Mouse (Mus musculus): ENCODE data around the gene Spag4. TPM values are rescaled to one million over a fixed set of nuclear protein-coding genes. Genes with fewer than 3 reads are reported as not detected.
"Not testable (repeated sequence)": the region's sequence is repeated elsewhere in the genome, so short reads cannot be mapped to it uniquely, and the experiment has no call there.

The Spag4 gene
- polyA plus RNA-seq, 1 experiment from 2014 or later = 2.5 TPM

- H3K9ac ChIP-seq = peak within 1 kb of the TSS; percentile 96
- peak within 1 kb of the TSS; percentile 95 for H3K4me3 ChIP-seq (replicated peaks)
- H3K9me3 ChIP-seq = no peaks in the 10 kb centered on the region
- peak; percentile 90 for ATAC-seq (ENCODE audit: insufficient read depth, low FRiP score, low read depth)
- no peaks in the 10 kb centered on the region for H3K27me3 ChIP-seq (replicated peaks)
- no peaks in the 10 kb centered on the region; the same call in 1 of the 2 replicates for H3K36me3 ChIP-seq
- H3K27ac ChIP-seq = peak within 1 kb of the TSS; percentile 92
- peak within 1 kb of the TSS; percentile 72 for H3K4me2 ChIP-seq
- peaks cover 10% of the 10 kb centered on the region; the same call in 1 of the 2 replicates for H3K4me1 ChIP-seq
- under 1% methylated on average over 73 of the region's 74 CpGs for WGBS
Measured at GRCm38 (mm10) chr2:156111358-156112079, 46.5 kb downstream of the Spag4 start, which contains the start of the genes Cpne1 and Rbm12. Gene Cpne1, minus strand, starts transcription at chr2:156111965. Gene Rbm12, minus strand, starts transcription at chr2:156111978.

DNA sequence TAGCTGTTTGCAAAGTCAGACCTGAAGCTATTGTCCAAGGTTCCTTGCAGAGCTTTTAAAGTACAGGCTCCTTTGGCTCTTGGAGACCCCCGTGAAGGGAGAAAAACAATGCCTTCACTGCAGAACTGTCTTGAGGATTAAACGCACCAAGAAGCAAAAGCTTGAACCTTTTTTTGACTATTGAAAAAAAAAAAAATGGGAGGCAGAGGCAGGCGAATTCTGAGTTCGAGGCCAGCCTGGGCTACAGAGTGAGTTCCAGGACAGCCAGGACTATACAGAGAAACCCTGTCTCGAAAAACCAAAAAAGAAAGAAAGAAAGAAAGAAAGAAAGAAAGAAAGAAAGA, 47.1 kb downstream of the Spag4 start:
- H3K4me3 ChIP-seq (replicated peaks) = peak overlapping the region; percentile 95
- not testable (repeated sequence) for H3K4me1 ChIP-seq; H3K9me3 ChIP-seq; ATAC-seq (ENCODE audit: insufficient read depth, low FRiP score, low read depth); H3K36me3 ChIP-seq; H3K9ac ChIP-seq; H3K27me3 ChIP-seq (replicated peaks)
- peak overlapping the region; percentile 92 for H3K27ac ChIP-seq
- 19% methylated on average over 5 of the region's 5 CpGs for WGBS
- peak overlapping the region; percentile 72 for H3K4me2 ChIP-seq

GRCm38 (mm10) chr2:156119566-156119965, 54.6 kb downstream of the Spag4 start:
- H3K4me3 ChIP-seq (replicated peaks) = no peak overlapping the region
- H3K27me3 ChIP-seq (replicated peaks) = no peaks in the 10 kb centered on the region
- H3K9me3 ChIP-seq = no peaks in the 10 kb centered on the region
- no peak overlapping the region for H3K27ac ChIP-seq
- H3K36me3 ChIP-seq = no peaks in the 10 kb centered on the region
- no peak overlapping the region for H3K9ac ChIP-seq
- no peak overlapping the region for H3K4me2 ChIP-seq
- H3K4me1 ChIP-seq = no peaks in the 10 kb centered on the region
- no peak for ATAC-seq (ENCODE audit: insufficient read depth, low FRiP score, low read depth)

Other genes starting within 250 kb of the Spag4 start
- 20.8 and 23.9 TPM in 2 replicates for gene BC029722, start 245.7 kb upstream of the Spag4 start, polyA plus RNA-seq (2015; fragmentation: Nextera tagmentation; extraction: Ambion mirVana)
- 212 and 227 TPM in 2 replicates for gene Eif6, start 238.2 kb upstream of the Spag4 start, polyA plus RNA-seq (2015; fragmentation: Nextera tagmentation; extraction: Ambion mirVana)
- gene Fam83c, start 230.3 kb upstream of the Spag4 start, polyA plus RNA-seq (2015; fragmentation: Nextera tagmentation; extraction: Ambion mirVana) = 2.4 and 2.8 TPM in 2 replicates
- 64.5 and 72.0 TPM in 2 replicates for gene Uqcc1, start 134.9 kb upstream of the Spag4 start, polyA plus RNA-seq (2015; fragmentation: Nextera tagmentation; extraction: Ambion mirVana)
- not detected in 2 replicates for gene Gm15557, start 124.4 kb upstream of the Spag4 start, polyA plus RNA-seq (2015; fragmentation: Nextera tagmentation; extraction: Ambion mirVana)
- 0.67 and 0.69 TPM in 2 replicates for gene Gdf5, start 119.8 kb upstream of the Spag4 start, polyA plus RNA-seq (2015; fragmentation: Nextera tagmentation; extraction: Ambion mirVana)
- 21.3 and 22.8 TPM in 2 replicates for gene Cep250, start 108.7 kb upstream of the Spag4 start, polyA plus RNA-seq (2015; fragmentation: Nextera tagmentation; extraction: Ambion mirVana)
- 1.3 and 1.4 TPM in 2 replicates for gene 6430550D23Rik, start 57.2 kb upstream of the Spag4 start, polyA plus RNA-seq (2015; fragmentation: Nextera tagmentation; extraction: Ambion mirVana)
- gene Ergic3, start 57.1 kb upstream of the Spag4 start, polyA plus RNA-seq (2015; fragmentation: Nextera tagmentation; extraction: Ambion mirVana) = 206 and 222 TPM in 2 replicates
- gene Fer1l4, start 12.2 kb upstream of the Spag4 start, polyA plus RNA-seq (2015; fragmentation: Nextera tagmentation; extraction: Ambion mirVana) = 1.3 and 1.6 TPM in 2 replicates
- gene Cpne1, start 46.8 kb downstream of the Spag4 start, polyA plus RNA-seq (2015; fragmentation: Nextera tagmentation; extraction: Ambion mirVana) = 51.6 and 52.9 TPM in 2 replicates
- gene Rbm12, start 46.8 kb downstream of the Spag4 start, polyA plus RNA-seq (2015; fragmentation: Nextera tagmentation; extraction: Ambion mirVana) = 18.4 and 27.0 TPM in 2 replicates
- gene Gm28036, start 61.9 kb downstream of the Spag4 start, polyA plus RNA-seq (2015; fragmentation: Nextera tagmentation; extraction: Ambion mirVana) = 12.6 and 12.9 TPM in 2 replicates
- gene Romo1, start 78.9 kb downstream of the Spag4 start, polyA plus RNA-seq (2015; fragmentation: Nextera tagmentation; extraction: Ambion mirVana) = 350 and 376 TPM in 2 replicates
- 50.0 and 54.2 TPM in 2 replicates for gene Nfs1, start 79.0 kb downstream of the Spag4 start, polyA plus RNA-seq (2015; fragmentation: Nextera tagmentation; extraction: Ambion mirVana)
- gene Rbm39, start 115.1 kb downstream of the Spag4 start, polyA plus RNA-seq (2015; fragmentation: Nextera tagmentation; extraction: Ambion mirVana) = 585 and 589 TPM in 2 replicates
- gene Phf20, start 131.3 kb downstream of the Spag4 start, polyA plus RNA-seq (2015; fragmentation: Nextera tagmentation; extraction: Ambion mirVana) = 55.5 and 69.4 TPM in 2 replicates
- gene Cnbd2, start 247.1 kb downstream of the Spag4 start, polyA plus RNA-seq (2015; fragmentation: Nextera tagmentation; extraction: Ambion mirVana) = 4.3 and 4.7 TPM in 2 replicates
- gene Scand1, start 247.5 kb downstream of the Spag4 start, polyA plus RNA-seq (2015; fragmentation: Nextera tagmentation; extraction: Ambion mirVana) = 65.9 and 76.7 TPM in 2 replicates

All from stomach, embryonic 15.5 days (tissue).